Mouse (Mus musculus) heart, adult 2 months (tissue): ENCODE results near the gene Capn5. TPM values are rescaled to one million over a fixed set of nuclear protein-coding genes. Genes with fewer than 3 reads are reported as not detected.

Experiments
- DNase-seq, 2 experiments: peaks; one replicate each; pipeline ENCODE4 v3.0.0; 2021
- H3K27ac ChIP-seq: fragments of 200-600 bp; 2 replicates; pipeline ENCODE4 v1.8.1; 2022
- H3K27me3 ChIP-seq: fragments of 200-500 bp; 2 replicates; pipeline ENCODE4 v1.6.1; 2012; ENCODE audit warnings: mild to moderate bottlenecking, low read length, inconsistent platforms, mixed read lengths; ENCODE audit not compliant: control insufficient read depth, insufficient read depth
- H3K36me3 ChIP-seq: fragments of 200-500 bp; 2 replicates; pipeline ENCODE4 v1.6.1; 2012; ENCODE audit warnings: low read length, inconsistent platforms; ENCODE audit not compliant: control insufficient read depth, insufficient read depth
- H3K4me1 ChIP-seq: fragments of 200-500 bp; 2 replicates; pipeline ENCODE4 v1.6.1; 2011; ENCODE audit warnings: low read length; ENCODE audit not compliant: control insufficient read depth, insufficient read depth
- H3K4me3 ChIP-seq: fragments of 200-600 bp; 2 replicates; pipeline ENCODE4 v1.8.1; 2022
- H3K79me2 ChIP-seq: fragments of 200-500 bp; replicated peaks from 2 replicates; pipeline ENCODE4 v1.6.1; 2012; ENCODE audit warnings: mild to moderate bottlenecking, inconsistent platforms, low read length, moderate library complexity, mixed read lengths; ENCODE audit not compliant: control insufficient read depth, insufficient read depth
- H3K9ac ChIP-seq: fragments of 200-500 bp; 2 replicates; pipeline ENCODE4 v1.6.1; 2012; ENCODE audit warnings: low read depth, mild to moderate bottlenecking, control low read depth, inconsistent platforms, low read length, mixed read lengths
- CTCF ChIP-seq: fragments of 200-600 bp; IDR thresholded peaks from 2 replicates; pipeline ENCODE4 v1.8.1; 2022; ENCODE audit warnings: antibody characterized with exemption, mild to moderate bottlenecking, moderate library complexity
- EP300 ChIP-seq: fragments of 200-500 bp; IDR thresholded peaks from 2 replicates; pipeline ENCODE4 v1.6.1; 2011; ENCODE audit warnings: low read depth, low read length, control low read depth; ENCODE audit not compliant: insufficient read depth
- POLR2A ChIP-seq: fragments of 200-500 bp; IDR thresholded peaks from 2 replicates; pipeline ENCODE4 v1.6.1; 2011; ENCODE audit warnings: mild to moderate bottlenecking, low read depth, low read length, control low read depth; ENCODE audit not compliant: insufficient read depth
- WGBS: fragments of 180-500 bp; shearing (Covaris S2); methylation state at CpG from one replicate; pipeline ENCODE4 v1.1.7; 2018; 5-methylcytosine and 5-hydroxymethylcytosine counted together
- intact Hi-C: fragments of 180-260 bp; cut with DNase I; formaldehyde crosslinking; loops from one replicate; pipeline ENCODE4 v1.15.1; 2025
- polyA plus RNA-seq: library from polyadenylated mRNA; depleted of rRNA; stranded (reverse); fragments of >200 nt; gene quantifications from 2 replicates; pipeline ENCODE4 v1.2.3, GENCODE M21; 2012
- total RNA-seq, 2 experiments: library from RNA; stranded (reverse); gene quantifications; 2 replicates each; pipeline ENCODE4 v1.2.3; 2021

Capn5 gene
- total and polyA plus RNA-seq, 3 experiments: 1.8 to 3.7 (median 2.4) TPM

- Histone ChIP-seq H3K4me3 (peak overlapping the region; percentile 85), H3K36me3 (no peaks in the 10 kb centered on the region), H3K27ac (peak overlapping the region; percentile 34; the same call in 1 of the 2 replicates), H3K79me2 (no peaks in the 10 kb centered on the region), H3K9ac (peak overlapping the region; percentile 56), H3K4me1 (peaks cover 5% of the 10 kb centered on the region; the same call in 1 of the 2 replicates), H3K27me3 (no peaks in the 10 kb centered on the region)
- intact Hi-C loops: no loop called here
- no peak for DNase-seq
- WGBS: 93% methylated on average over 5 of the region's 5 CpGs
- no peak for TF ChIP-seq POLR2A
- TF ChIP-seq CTCF: no peak
- no peak for TF ChIP-seq EP300
Measured at GRCm38 (mm10) chr7:98178560-98179231, 622 bp upstream of the Capn5 start.

- Histone ChIP-seq H3K4me3 (peak overlapping the region; percentile 85), H3K79me2 (no peaks in the 10 kb centered on the region), H3K27me3 (no peaks in the 10 kb centered on the region), H3K9ac (peak overlapping the region; percentile 71), H3K36me3 (no peaks in the 10 kb centered on the region), H3K27ac (peak overlapping the region; percentile 62), H3K4me1 (peaks cover 5% of the 10 kb centered on the region; the same call in 1 of the 2 replicates)
- 12% methylated on average over 9 of the region's 9 CpGs for WGBS
- TF ChIP-seq POLR2A (no peak), CTCF (no peak), EP300 (no peak)
- intact Hi-C loops: no loop called here
- DNase-seq: no peak
Measured at GRCm38 (mm10) chr7:98177566-98177928, 527 bp downstream of the Capn5 start.

DNA sequence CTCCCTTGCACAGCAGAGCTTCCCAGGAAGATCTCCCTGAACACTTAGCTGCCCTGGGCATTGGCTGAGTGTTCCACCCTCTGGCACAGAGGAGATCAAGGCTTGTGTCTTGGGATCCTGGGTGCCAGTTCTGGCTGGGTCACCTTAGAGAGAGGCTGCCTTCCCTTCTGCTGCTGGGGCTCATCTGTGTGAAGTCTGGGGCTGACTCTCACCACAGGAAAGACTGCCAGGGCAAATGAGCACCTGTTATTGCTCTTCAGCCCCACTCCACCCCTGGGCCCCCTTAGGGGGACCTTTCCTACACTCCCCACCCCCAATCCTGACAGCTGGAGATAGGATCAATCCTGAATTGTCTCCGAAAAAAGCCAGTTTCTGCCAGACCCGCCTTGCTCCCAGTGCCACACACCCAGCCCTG lies 996 bp downstream of the Capn5 start:
- TF ChIP-seq EP300 (no peak), CTCF (no peak), POLR2A (no peak)
- peaks cover 5% of the 10 kb centered on the region; the same call in 1 of the 2 replicates for H3K4me1 ChIP-seq
- no peaks in the 10 kb centered on the region for H3K36me3 ChIP-seq
- H3K27me3 ChIP-seq: no peaks in the 10 kb centered on the region
- H3K27ac ChIP-seq: no peak overlapping the region
- intact Hi-C loops: no loop called here
- 53% methylated on average over 2 of the region's 2 CpGs for WGBS
- no peak overlapping the region for H3K4me3 ChIP-seq
- DNase-seq: no peak
- no peaks in the 10 kb centered on the region for H3K79me2 ChIP-seq
- H3K9ac ChIP-seq: no peak overlapping the region

DNA sequence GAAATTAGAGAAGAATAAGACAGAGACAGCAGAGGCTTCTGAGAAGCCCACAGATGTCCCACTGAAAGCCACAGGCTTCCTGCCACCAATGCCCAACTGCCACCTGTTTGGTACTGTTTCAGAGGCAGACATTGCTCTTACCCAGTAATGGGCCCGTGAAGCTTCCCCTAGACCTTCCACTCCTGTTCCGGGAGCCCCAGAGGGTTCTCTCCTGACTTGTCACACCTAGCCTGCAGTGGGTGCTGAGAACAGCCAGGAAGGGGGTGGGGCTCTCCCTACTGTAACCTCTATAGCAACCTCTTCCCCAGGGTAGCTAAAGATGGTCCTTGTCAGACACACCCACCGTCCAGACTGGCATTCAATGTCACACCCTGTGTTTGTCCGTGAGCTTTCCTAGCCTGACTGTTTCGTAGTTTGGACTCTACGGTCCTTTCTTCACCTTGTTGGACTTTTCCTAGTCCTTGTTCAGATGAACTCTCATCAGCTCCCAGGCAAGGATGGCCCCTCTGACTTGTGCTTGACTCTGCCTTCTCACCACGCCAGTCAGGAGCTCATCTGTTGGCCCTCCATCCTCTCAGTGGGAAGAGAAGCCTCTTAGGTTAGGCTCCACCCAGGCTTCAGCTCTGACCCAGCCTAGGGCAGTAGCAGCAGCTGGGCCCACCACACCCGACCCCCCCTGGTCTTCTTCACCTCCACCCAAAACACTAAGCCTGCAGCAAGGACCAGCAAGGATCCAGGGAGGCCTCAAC lies 1.6 kb downstream of the Capn5 start:
- no peak overlapping the region for H3K9ac ChIP-seq
- H3K4me3 ChIP-seq: no peak overlapping the region
- no peaks in the 10 kb centered on the region for H3K36me3 ChIP-seq
- H3K27me3 ChIP-seq: no peaks in the 10 kb centered on the region
- WGBS: 77% methylated on average over 8 of the region's 8 CpGs
- peaks cover 6% of the 10 kb centered on the region; the same call in 1 of the 2 replicates for H3K4me1 ChIP-seq
- H3K27ac ChIP-seq: no peak overlapping the region
- DNase-seq: peak in 1 of 2 experiments; percentile 12
- intact Hi-C loops: no loop called here
- H3K79me2 ChIP-seq: no peaks in the 10 kb centered on the region
- no peak for TF ChIP-seq EP300
- no peak for TF ChIP-seq POLR2A
- TF ChIP-seq CTCF: no peak

DNA sequence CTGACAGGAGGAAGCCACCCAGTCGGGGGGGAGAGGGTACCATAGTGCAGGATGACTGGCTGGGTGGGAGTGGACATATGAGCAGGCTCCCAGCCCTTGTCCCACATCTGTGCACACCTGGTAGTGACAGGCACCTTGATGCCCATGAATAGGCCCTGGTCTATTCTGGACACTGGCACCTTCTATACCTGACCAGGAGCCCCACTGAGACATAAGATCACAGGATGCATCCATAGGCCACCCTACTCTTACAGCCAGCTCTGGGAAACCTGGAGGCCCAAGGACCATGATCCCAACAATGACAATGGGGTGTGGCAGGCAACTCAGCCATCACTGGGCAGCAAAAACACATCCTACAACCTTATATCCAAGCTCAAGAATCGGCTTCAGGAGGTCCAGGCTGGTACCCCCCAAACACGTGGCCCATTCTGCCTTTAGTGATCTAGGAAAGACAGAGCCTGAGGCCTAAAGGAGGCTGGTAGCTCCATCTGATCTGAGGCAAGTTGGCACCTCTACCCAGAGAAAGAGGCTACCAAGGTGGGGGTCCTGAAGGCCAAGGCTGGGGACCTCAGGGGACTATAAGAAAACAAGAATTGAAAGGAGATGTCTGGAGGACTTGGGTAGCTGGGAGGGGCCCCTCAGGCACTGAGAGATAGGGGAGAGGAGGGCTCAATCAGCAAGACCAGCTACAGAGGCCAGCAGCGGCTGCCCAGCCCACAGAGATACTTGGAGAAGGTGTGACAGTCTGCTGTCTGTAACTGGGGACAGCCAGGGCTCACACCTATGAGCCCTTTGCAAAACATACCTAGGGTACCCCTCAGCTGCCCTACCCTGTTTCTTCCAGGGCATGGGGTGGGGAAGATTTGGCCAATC lies 3.0 kb downstream of the Capn5 start:
- DNase-seq: peak in 1 of 2 experiments; percentile 12
- no peaks in the 10 kb centered on the region for H3K27me3 ChIP-seq
- H3K4me3 ChIP-seq: no peak overlapping the region
- TF ChIP-seq POLR2A: no peak
- no peak for TF ChIP-seq EP300
- no peak for TF ChIP-seq CTCF
- H3K4me1 ChIP-seq: peaks cover 8% of the 10 kb centered on the region; the same call in 1 of the 2 replicates
- no peaks in the 10 kb centered on the region for H3K36me3 ChIP-seq
- H3K9ac ChIP-seq: no peak overlapping the region
- intact Hi-C loops: no loop called here
- H3K27ac ChIP-seq: no peak overlapping the region
- 81% methylated on average over 4 of the region's 4 CpGs for WGBS
- H3K79me2 ChIP-seq: no peaks in the 10 kb centered on the region
